Mouse (Mus musculus): ENCODE measurements around the gene Fam117b.

DNA sequence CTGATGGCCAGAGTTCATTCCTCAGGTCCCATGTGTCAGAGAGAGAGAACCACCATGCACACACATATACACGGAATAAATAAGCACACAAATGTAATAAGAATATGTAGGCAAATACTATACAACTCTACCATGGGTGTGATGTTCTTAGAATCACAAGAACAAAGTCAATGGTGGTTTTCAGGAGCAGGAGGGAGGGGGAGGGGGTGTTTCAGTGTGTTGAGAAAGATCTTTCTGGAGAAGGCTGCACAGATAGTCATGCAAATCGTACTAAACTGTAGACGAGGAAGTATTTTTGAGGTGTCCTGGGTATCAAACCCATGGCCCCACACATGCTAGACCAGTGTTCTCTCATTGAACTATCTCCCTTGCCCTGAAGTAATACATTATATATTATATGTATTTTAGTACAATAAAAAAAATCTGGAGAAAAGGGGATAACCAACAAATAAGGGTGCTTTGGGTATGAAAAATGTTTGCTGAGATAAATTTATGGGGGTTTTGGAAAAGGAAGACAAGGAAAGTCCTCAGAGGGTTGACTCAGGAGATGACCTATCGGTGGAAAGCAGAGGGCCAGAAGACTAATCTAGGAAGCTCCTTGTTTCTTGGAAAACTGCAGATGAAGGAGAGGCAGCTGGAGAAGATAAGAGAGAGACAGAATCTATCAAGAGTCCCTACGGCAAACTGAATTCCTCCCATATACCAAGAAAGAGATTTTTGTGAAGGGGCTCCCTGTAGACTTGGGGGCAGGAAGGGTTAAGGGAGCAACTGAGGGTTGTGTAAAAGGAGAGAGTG, 11.5 kb upstream of the Fam117b start:
- TF ChIP-seq CTCF (IDR thresholded peaks at IDR 0.05): no peak
- no peak for TF ChIP-seq EP300 (IDR thresholded peaks at IDR 0.05)

All from lung, postnatal 0 days (tissue).